Mouse (Mus musculus) kidney, adult 2 months (tissue): ENCODE measurements at regions not wholly inside any gene's neighbourhood (a gene's known extent, or its start where the extent isn't known, plus 50 kb on each side); places are given as distances from the start of the nearest gene placed in this dataset.

ENCODE experiments used
- CTCF ChIP-seq: fragments of 200-500 bp; conservative IDR thresholded peaks from 2 replicates; pipeline ENCODE4 v1.5.1; 2011; ENCODE audit warnings: low read depth, mild to moderate bottlenecking, control low read depth, low read length, moderate library complexity, mixed read lengths; ENCODE audit not compliant: insufficient read depth, insufficient read length
- POLR2A ChIP-seq: fragments of 200-500 bp; IDR thresholded peaks from one replicate; pipeline ENCODE4 v1.6.1; 2011; ENCODE audit warnings: low read depth, low read length, control low read depth

- TF ChIP-seq POLR2A (no peak), CTCF (no peak)
Observed at GRCm38 (mm10) chr1:128758294-128758801, 166.3 kb upstream of the Cxcr4 start.
